Mouse (Mus musculus) embryonic fibroblast, embryonic 13.5 days (primary cell): ENCODE data around the gene Fam20b. TPM values are rescaled to one million over a fixed set of nuclear protein-coding genes. Genes with fewer than 3 reads are reported as not detected.

Experiments used
- H3K27ac ChIP-seq: 2 replicates; pipeline ENCODE4 v1.5.1; 2012; ENCODE audit warnings: low read length, control low read depth, inconsistent platforms; ENCODE audit not compliant: insufficient read depth
- H3K4me1 ChIP-seq: 2 replicates; pipeline ENCODE4 v1.6.1; 2011; ENCODE audit warnings: low read length; ENCODE audit not compliant: control insufficient read depth, insufficient read depth
- H3K4me3 ChIP-seq: 2 replicates; pipeline ENCODE4 v1.5.1; 2011; ENCODE audit warnings: mild to moderate bottlenecking, control low read depth, low read length; ENCODE audit not compliant: insufficient read depth
- CTCF ChIP-seq: IDR thresholded peaks from 2 replicates; pipeline ENCODE4 v1.5.1; 2011; ENCODE audit warnings: mild to moderate bottlenecking, control low read depth, low read length, moderate library complexity, borderline replicate concordance; ENCODE audit not compliant: insufficient read depth
- POLR2A ChIP-seq: IDR thresholded peaks from 2 replicates; pipeline ENCODE4 v1.6.1; 2011; ENCODE audit warnings: low read depth, mild to moderate bottlenecking, control low read depth, low read length, moderate library complexity
- polyA plus RNA-seq: library from polyadenylated mRNA; stranded (reverse); fragments of >200 nt; gene quantifications from 2 replicates; pipeline ENCODE4 v1.2.4, GENCODE M21; 2011; ENCODE audit warnings: low read depth; ENCODE audit not compliant: missing spikeins, insufficient read length

Fam20b gene
- polyA plus RNA-seq, 1 experiment, result 39.8 TPM

DNA sequence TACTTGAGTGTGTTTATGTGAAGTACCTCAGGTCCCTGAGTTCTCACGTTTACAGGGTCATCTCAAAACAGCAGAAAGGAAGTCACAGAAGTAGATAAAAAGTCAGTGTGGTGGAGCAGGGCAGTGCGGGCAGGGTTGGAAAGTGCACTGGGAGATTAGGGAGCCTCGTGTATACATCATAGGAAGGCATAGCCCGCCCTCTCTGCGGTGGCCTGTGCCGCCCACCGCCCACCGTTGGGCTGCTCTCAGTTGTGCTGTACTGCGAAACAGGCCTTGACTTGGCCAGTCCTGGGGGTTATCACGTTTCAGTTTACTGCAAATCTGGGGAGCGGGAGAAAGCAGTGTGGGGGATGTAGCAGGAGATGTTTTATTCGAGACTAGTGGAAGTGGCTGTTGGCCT, 76.1 kb downstream of the Fam20b start:
- TF ChIP-seq POLR2A, result no peak
- no peak for TF ChIP-seq CTCF
- peaks cover 12% of the 10 kb centered on the region for H3K4me1 ChIP-seq
- no peak overlapping the region for H3K27ac ChIP-seq
- H3K4me3 ChIP-seq, result no peak overlapping the region

DNA sequence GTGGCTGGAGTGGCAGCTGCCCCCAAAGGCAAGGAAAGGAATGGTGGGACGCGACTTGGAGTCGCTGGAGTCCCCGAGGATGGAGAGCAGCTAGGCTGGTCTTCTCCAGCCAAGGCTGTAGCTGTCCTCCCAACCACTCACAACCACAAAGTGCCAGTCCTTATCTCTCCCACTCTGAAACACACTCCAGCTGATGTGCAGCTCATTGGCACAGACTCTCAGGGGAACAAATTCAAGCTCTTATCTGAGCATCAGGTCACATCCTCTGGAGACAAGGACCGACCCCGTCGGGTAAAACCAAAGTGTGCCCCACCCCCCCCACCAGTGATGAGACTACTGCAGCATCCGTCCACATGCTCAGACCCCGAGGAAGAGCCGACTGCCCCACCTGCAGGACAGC, 77.1 kb downstream of the Fam20b start:
- H3K4me3 ChIP-seq, result no peak overlapping the region
- H3K4me1 ChIP-seq, result peaks cover 12% of the 10 kb centered on the region
- TF ChIP-seq POLR2A (no peak), CTCF (no peak)
- H3K27ac ChIP-seq, result no peak overlapping the region

- TF ChIP-seq POLR2A (no peak), CTCF (no peak)
- Histone ChIP-seq H3K4me3 (no peak overlapping the region), H3K27ac (peak overlapping the region; percentile 41; the same call in 1 of the 2 replicates)
These were observed 78.3 kb downstream of the Fam20b start for GRCm38 (mm10) chr1:156640577-156640976.

GRCm38 (mm10) chr1:156639455-156639854, 79.4 kb downstream of the Fam20b start:
- Histone ChIP-seq H3K4me3 (no peak overlapping the region), H3K27ac (peak overlapping the region; percentile 38; the same call in 1 of the 2 replicates), H3K4me1 (peaks cover 12% of the 10 kb centered on the region)
- TF ChIP-seq POLR2A (no peak), CTCF (no peak)

More at GRCm38 (mm10) chr1:156640577-156640976, 78.3 kb downstream of the Fam20b start:
- H3K4me1 ChIP-seq, result peaks cover 12% of the 10 kb centered on the region

DNA sequence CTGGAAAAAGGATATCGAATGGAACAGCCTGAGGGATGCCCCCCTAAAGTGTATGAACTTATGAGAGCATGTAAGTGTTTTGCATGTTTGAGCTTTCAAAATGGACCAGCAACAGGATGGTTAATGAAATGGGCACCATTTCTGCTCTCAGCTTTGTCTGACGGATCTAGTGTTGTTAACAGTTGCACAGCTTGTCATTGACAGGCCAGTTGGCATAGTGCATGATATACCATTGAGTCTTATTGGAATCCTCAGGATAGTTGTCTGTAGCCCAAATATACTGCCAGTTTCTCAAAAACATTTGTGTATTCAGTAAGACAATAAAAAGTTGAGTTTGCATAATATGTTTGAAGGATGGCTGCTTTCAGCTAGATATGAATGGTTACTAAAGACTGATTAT, 83.7 kb downstream of the Fam20b start:
- TF ChIP-seq POLR2A, result no peak
- TF ChIP-seq CTCF, result no peak
- Histone ChIP-seq H3K4me1 (peaks cover 9% of the 10 kb centered on the region), H3K4me3 (no peak overlapping the region), H3K27ac (no peak overlapping the region)

- TF ChIP-seq POLR2A (no peak), CTCF (no peak)
- no peak overlapping the region for H3K4me3 ChIP-seq
- no peaks in the 10 kb centered on the region for H3K4me1 ChIP-seq
- no peak overlapping the region for H3K27ac ChIP-seq
These were observed 85.8 kb downstream of the Fam20b start for GRCm38 (mm10) chr1:156633095-156633494.

- Histone ChIP-seq H3K4me1 (no peaks in the 10 kb centered on the region), H3K4me3 (no peak overlapping the region), H3K27ac (no peak overlapping the region)
- TF ChIP-seq POLR2A (no peak), CTCF (no peak)
These were observed 87.9 kb downstream of the Fam20b start for GRCm38 (mm10) chr1:156630965-156631364.

- no peaks in the 10 kb centered on the region for H3K4me1 ChIP-seq
These were observed 88.9 kb downstream of the Fam20b start for GRCm38 (mm10) chr1:156629984-156630383.

More at GRCm38 (mm10) chr1:156629984-156630383, 88.9 kb downstream of the Fam20b start:
- Histone ChIP-seq H3K27ac (no peak overlapping the region), H3K4me3 (no peak overlapping the region)
- TF ChIP-seq CTCF (no peak), POLR2A (no peak)

Other genes starting within 250 kb of the Fam20b start
- 100 and 151 TPM in 2 replicates for gene Soat1, start 244.8 kb downstream of the Fam20b start, polyA plus RNA-seq
- gene Gm10031, start 195.1 kb downstream of the Fam20b start, polyA plus RNA-seq, result 27.4 and 30.8 TPM in 2 replicates
- gene Abl2, start 160.3 kb downstream of the Fam20b start, polyA plus RNA-seq, result 22.4 and 28.6 TPM in 2 replicates
- 25.3 and 30.7 TPM in 2 replicates for gene Tor3a, start 44.7 kb downstream of the Fam20b start, polyA plus RNA-seq
- 1.1 and 11.9 TPM in 2 replicates for gene Angptl1, start 119.5 kb upstream of the Fam20b start, polyA plus RNA-seq
- gene Ralgps2, start 220.5 kb upstream of the Fam20b start, polyA plus RNA-seq, result 4.5 and 10.7 TPM in 2 replicates